Mouse (Mus musculus): ENCODE results near the gene Fam222b. TPM values are rescaled to one million over a fixed set of nuclear protein-coding genes. Genes with fewer than 3 reads are reported as not detected.

Gene Fam222b
- polyA plus RNA-seq, 1 experiment from 2014 or later: 9.5 TPM

GRCm38 (mm10) chr11:78137584-78137983 lies 43.1 kb downstream of the Fam222b start:
- H3K27me3 ChIP-seq (ENCODE audit: control insufficient read depth, insufficient read depth, low read length): no peaks in the 10 kb centered on the region
- H3K4me2 ChIP-seq (ENCODE audit: low read depth, low read length): no peak overlapping the region
- H3K9me3 ChIP-seq (replicated peaks; ENCODE audit: control insufficient read depth, low read length): no peaks in the 10 kb centered on the region
- H3K27ac ChIP-seq (ENCODE audit: low read length): no peak overlapping the region
- no peak for ATAC-seq (ENCODE audit: insufficient read depth, low FRiP score)
- 81% methylated on average over 4 of the region's 4 CpGs for WGBS
- H3K4me1 ChIP-seq (ENCODE audit: control insufficient read depth, insufficient read depth, low read length): no peaks in the 10 kb centered on the region
- no peaks in the 10 kb centered on the region for H3K36me3 ChIP-seq (ENCODE audit: control insufficient read depth, insufficient read depth, low read length)
- no peak overlapping the region for H3K4me3 ChIP-seq (replicated peaks; ENCODE audit: low read length)
- no peak overlapping the region for H3K9ac ChIP-seq (ENCODE audit: low read length)

GRCm38 (mm10) chr11:78138023-78138422 lies 43.6 kb downstream of the Fam222b start:
- no peaks in the 10 kb centered on the region for H3K27me3 ChIP-seq (ENCODE audit: control insufficient read depth, insufficient read depth, low read length)
- H3K9ac ChIP-seq (ENCODE audit: low read length): no peak overlapping the region
- no peaks in the 10 kb centered on the region for H3K36me3 ChIP-seq (ENCODE audit: control insufficient read depth, insufficient read depth, low read length)
- ATAC-seq (ENCODE audit: insufficient read depth, low FRiP score): no peak
- H3K4me3 ChIP-seq (replicated peaks; ENCODE audit: low read length): no peak overlapping the region
- H3K4me1 ChIP-seq (ENCODE audit: control insufficient read depth, insufficient read depth, low read length): no peaks in the 10 kb centered on the region
- H3K27ac ChIP-seq (ENCODE audit: low read length): no peak overlapping the region
- no peaks in the 10 kb centered on the region for H3K9me3 ChIP-seq (replicated peaks; ENCODE audit: control insufficient read depth, low read length)
- 87% methylated on average over 3 of the region's 3 CpGs for WGBS
- no peak overlapping the region for H3K4me2 ChIP-seq (ENCODE audit: low read depth, low read length)

DNA sequence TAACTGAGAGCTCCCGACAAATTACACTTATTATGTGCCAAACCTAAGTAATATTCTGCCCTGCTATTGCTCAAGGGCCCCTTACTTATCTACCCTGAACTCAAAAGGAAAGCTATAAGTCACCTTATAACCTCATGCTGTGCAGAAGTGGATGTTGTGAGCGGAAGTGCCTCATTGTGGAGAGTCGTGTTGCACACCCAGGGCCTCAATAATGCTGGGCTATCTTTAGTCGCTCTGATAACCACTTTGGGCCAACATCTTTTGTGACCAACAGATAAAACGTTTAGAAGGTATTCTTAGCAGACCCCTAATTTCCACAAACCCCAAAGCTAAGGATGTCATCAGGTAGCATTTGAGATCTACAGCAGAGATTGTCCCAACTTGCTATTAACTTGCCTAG lies 46.2 kb downstream of the Fam222b start:
- ATAC-seq (ENCODE audit: insufficient read depth, low FRiP score): no peak
- 70% methylated on average over 5 of the region's 5 CpGs for WGBS

GRCm38 (mm10) chr11:78143520-78143919 lies 49.1 kb downstream of the Fam222b start:
- H3K9me3 ChIP-seq (replicated peaks; ENCODE audit: control insufficient read depth, low read length): no peaks in the 10 kb centered on the region
- no peak overlapping the region for H3K4me2 ChIP-seq (ENCODE audit: low read depth, low read length)
- WGBS: 86% methylated on average over 2 of the region's 2 CpGs
- no peaks in the 10 kb centered on the region for H3K4me1 ChIP-seq (ENCODE audit: control insufficient read depth, insufficient read depth, low read length)
- no peaks in the 10 kb centered on the region for H3K27me3 ChIP-seq (ENCODE audit: control insufficient read depth, insufficient read depth, low read length)
- no peak overlapping the region for H3K4me3 ChIP-seq (replicated peaks; ENCODE audit: low read length)
- no peak overlapping the region for H3K27ac ChIP-seq (ENCODE audit: low read length)
- H3K36me3 ChIP-seq (ENCODE audit: control insufficient read depth, insufficient read depth, low read length): no peaks in the 10 kb centered on the region
- H3K9ac ChIP-seq (ENCODE audit: low read length): no peak overlapping the region
- ATAC-seq (ENCODE audit: insufficient read depth, low FRiP score): no peak

More for the DNA sequence above, 46.2 kb downstream of the Fam222b start:
- H3K36me3 ChIP-seq (ENCODE audit: control insufficient read depth, insufficient read depth, low read length): no peaks in the 10 kb centered on the region
- no peaks in the 10 kb centered on the region for H3K9me3 ChIP-seq (replicated peaks; ENCODE audit: control insufficient read depth, low read length)
- H3K4me3 ChIP-seq (replicated peaks; ENCODE audit: low read length): no peak overlapping the region
- H3K27me3 ChIP-seq (ENCODE audit: control insufficient read depth, insufficient read depth, low read length): no peaks in the 10 kb centered on the region
- no peak overlapping the region for H3K4me2 ChIP-seq (ENCODE audit: low read depth, low read length)
- H3K27ac ChIP-seq (ENCODE audit: low read length): no peak overlapping the region
- no peak overlapping the region for H3K9ac ChIP-seq (ENCODE audit: low read length)
- H3K4me1 ChIP-seq (ENCODE audit: control insufficient read depth, insufficient read depth, low read length): no peaks in the 10 kb centered on the region

DNA sequence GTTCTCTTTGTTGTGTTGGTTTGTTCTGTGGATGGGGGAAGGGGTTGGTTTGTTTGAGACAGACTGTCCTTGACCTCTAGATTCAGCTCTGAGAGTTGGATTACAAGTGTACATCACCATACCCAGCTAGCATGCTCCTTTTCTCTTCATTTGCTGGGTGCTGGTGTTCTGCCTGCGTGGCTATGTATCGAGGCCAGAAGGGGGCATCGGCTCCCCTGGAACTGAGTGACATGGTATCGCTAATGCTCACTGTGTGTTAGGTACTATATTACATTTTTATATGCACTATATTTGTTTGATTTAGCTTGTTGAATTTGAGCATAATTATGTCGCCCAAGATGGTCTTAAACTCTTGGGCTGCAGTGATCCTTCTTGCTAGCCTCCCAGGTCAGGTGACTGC lies 51.7 kb downstream of the Fam222b start:
- H3K27ac ChIP-seq (ENCODE audit: low read length): peak overlapping the region; percentile 73

GRCm38 (mm10) chr11:78146707-78147543 lies 52.5 kb downstream of the Fam222b start:
- Histone ChIP-seq H3K27me3 (ENCODE audit: control insufficient read depth, insufficient read depth, low read length) (no peaks in the 10 kb centered on the region), H3K9ac (ENCODE audit: low read length) (no peak overlapping the region), H3K36me3 (ENCODE audit: control insufficient read depth, insufficient read depth, low read length) (no peaks in the 10 kb centered on the region), H3K4me1 (ENCODE audit: control insufficient read depth, insufficient read depth, low read length) (peaks cover 1% of the 10 kb centered on the region; the same call in 1 of the 2 replicates), H3K27ac (ENCODE audit: low read length) (peak overlapping the region; percentile 73), H3K4me2 (ENCODE audit: low read depth, low read length) (no peak overlapping the region), H3K4me3 (replicated peaks; ENCODE audit: low read length) (no peak overlapping the region), H3K9me3 (replicated peaks; ENCODE audit: control insufficient read depth, low read length) (no peaks in the 10 kb centered on the region)
- ATAC-seq (ENCODE audit: insufficient read depth, low FRiP score): peak; percentile 47; the same call in 1 of the 2 replicates
- 76% methylated on average over 6 of the region's 6 CpGs for WGBS

More for the DNA sequence above, 51.7 kb downstream of the Fam222b start:
- no peak overlapping the region for H3K4me2 ChIP-seq (ENCODE audit: low read depth, low read length)
- peak overlapping the region; percentile 13; the same call in 1 of the 2 replicates for H3K9ac ChIP-seq (ENCODE audit: low read length)
- H3K9me3 ChIP-seq (replicated peaks; ENCODE audit: control insufficient read depth, low read length): no peaks in the 10 kb centered on the region
- H3K4me3 ChIP-seq (replicated peaks; ENCODE audit: low read length): no peak overlapping the region
- H3K4me1 ChIP-seq (ENCODE audit: control insufficient read depth, insufficient read depth, low read length): no peaks in the 10 kb centered on the region
- WGBS: 79% methylated on average over 5 of the region's 5 CpGs
- H3K27me3 ChIP-seq (ENCODE audit: control insufficient read depth, insufficient read depth, low read length): no peaks in the 10 kb centered on the region
- no peaks in the 10 kb centered on the region for H3K36me3 ChIP-seq (ENCODE audit: control insufficient read depth, insufficient read depth, low read length)
- ATAC-seq (ENCODE audit: insufficient read depth, low FRiP score): no peak

DNA sequence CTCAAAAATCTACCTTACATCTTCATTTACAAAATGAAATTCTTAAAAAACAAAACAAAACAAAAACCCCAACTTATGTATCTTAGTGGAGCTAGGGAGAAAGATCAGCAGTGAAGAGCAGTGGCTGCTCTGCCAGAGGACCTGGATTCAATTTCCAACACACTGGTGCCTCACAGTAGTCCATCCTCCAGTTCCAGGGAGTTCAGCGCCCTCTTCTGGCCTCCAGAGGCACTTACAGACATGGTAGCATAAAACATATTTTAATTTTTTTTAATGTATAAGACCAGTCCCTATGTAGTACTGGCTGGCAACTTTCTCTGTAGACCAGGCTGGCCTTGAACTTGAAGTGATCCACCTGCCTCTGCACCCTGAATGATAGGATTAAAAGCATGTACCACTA lies 56.7 kb downstream of the Fam222b start:
- Histone ChIP-seq H3K36me3 (ENCODE audit: control insufficient read depth, insufficient read depth, low read length) (no peaks in the 10 kb centered on the region), H3K27ac (ENCODE audit: low read length) (no peak overlapping the region), H3K4me1 (ENCODE audit: control insufficient read depth, insufficient read depth, low read length) (peaks cover 17% of the 10 kb centered on the region), H3K4me3 (replicated peaks; ENCODE audit: low read length) (no peak overlapping the region), H3K9me3 (replicated peaks; ENCODE audit: control insufficient read depth, low read length) (no peaks in the 10 kb centered on the region), H3K9ac (ENCODE audit: low read length) (no peak overlapping the region), H3K4me2 (ENCODE audit: low read depth, low read length) (no peak overlapping the region), H3K27me3 (ENCODE audit: control insufficient read depth, insufficient read depth, low read length) (no peaks in the 10 kb centered on the region)
- 41% methylated on average over 1 of the region's 1 CpGs for WGBS
- ATAC-seq (ENCODE audit: insufficient read depth, low FRiP score): no peak

GRCm38 (mm10) chr11:78152299-78153231 lies 58.1 kb downstream of the Fam222b start:
- Histone ChIP-seq H3K4me2 (ENCODE audit: low read depth, low read length) (no peak overlapping the region), H3K27me3 (ENCODE audit: control insufficient read depth, insufficient read depth, low read length) (no peaks in the 10 kb centered on the region), H3K36me3 (ENCODE audit: control insufficient read depth, insufficient read depth, low read length) (no peaks in the 10 kb centered on the region), H3K27ac (ENCODE audit: low read length) (peak overlapping the region; percentile 57), H3K4me3 (replicated peaks; ENCODE audit: low read length) (no peak overlapping the region), H3K9me3 (replicated peaks; ENCODE audit: control insufficient read depth, low read length) (no peaks in the 10 kb centered on the region), H3K4me1 (ENCODE audit: control insufficient read depth, insufficient read depth, low read length) (peaks cover 17% of the 10 kb centered on the region), H3K9ac (ENCODE audit: low read length) (no peak overlapping the region; the same call in 1 of the 2 replicates)
- 52% methylated on average over 9 of the region's 9 CpGs for WGBS
- peak; percentile 56 for ATAC-seq (ENCODE audit: insufficient read depth, low FRiP score)

- Histone ChIP-seq H3K9me3 (replicated peaks; ENCODE audit: control insufficient read depth, low read length) (no peaks in the 10 kb centered on the region), H3K27ac (ENCODE audit: low read length) (peak overlapping the region; percentile 57; the same call in 1 of the 2 replicates), H3K4me1 (ENCODE audit: control insufficient read depth, insufficient read depth, low read length) (peaks cover 17% of the 10 kb centered on the region), H3K9ac (ENCODE audit: low read length) (no peak overlapping the region), H3K4me3 (replicated peaks; ENCODE audit: low read length) (no peak overlapping the region), H3K27me3 (ENCODE audit: control insufficient read depth, insufficient read depth, low read length) (no peaks in the 10 kb centered on the region), H3K36me3 (ENCODE audit: control insufficient read depth, insufficient read depth, low read length) (no peaks in the 10 kb centered on the region), H3K4me2 (ENCODE audit: low read depth, low read length) (no peak overlapping the region)
- ATAC-seq (ENCODE audit: insufficient read depth, low FRiP score): no peak
- WGBS: 84% methylated on average over 13 of the region's 13 CpGs
Measured at GRCm38 (mm10) chr11:78153778-78154177, 59.3 kb downstream of the Fam222b start.
